Mouse (Mus musculus): ENCODE results near the gene P2ry14.

The P2ry14 gene

DNA sequence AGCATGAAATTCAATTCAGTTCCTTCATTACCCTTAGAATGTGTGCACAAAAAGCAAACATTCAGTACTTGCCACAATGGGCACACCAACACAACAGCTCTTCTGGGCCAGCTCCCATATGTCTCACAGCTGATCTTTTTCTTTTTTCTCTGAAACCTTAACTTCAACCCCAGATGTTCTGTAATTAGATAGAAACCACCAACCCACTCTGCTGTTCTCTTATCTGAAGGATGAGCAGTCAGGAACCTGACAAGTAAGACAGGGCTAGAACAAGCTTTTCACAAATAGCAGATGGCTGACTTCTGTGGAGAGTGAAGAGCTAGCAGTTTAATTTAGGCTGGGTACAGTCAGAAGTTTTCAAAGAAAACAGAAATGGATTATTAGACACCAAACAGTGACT is 3.8 kb downstream of the P2ry14 start:
- in situ Hi-C loops (cut with MboI, MseI) = loop anchor here in 1 of 2 experiments (10.0 kb wide), 1 partner anchor 1125 kb away; no protein-coding TSS in a partner anchor

DNA sequence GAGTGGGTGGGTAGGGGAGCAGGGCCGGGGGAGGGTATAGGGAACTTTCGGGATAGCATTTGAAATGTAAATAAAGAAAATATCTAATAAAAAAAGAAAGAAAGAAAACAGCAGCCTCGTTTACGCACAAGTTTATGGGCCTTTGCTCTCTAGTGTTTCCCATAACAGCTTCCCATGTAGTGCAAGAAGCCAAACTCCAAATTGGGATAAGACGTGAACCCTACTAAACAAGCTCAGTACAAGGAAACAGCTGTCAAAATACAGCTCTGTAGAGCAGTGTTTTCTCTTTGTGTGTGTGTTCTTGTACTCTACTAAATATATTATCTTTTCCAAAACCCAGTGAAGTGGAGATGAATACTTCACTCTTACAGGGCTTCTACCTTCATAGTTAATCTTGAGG is 8.2 kb downstream of the P2ry14 start:
- in situ Hi-C loops (cut with MboI, MseI) = loop anchor here in 1 of 2 experiments (10.0 kb wide), 1 partner anchor 1130 kb away; no protein-coding TSS in a partner anchor

DNA sequence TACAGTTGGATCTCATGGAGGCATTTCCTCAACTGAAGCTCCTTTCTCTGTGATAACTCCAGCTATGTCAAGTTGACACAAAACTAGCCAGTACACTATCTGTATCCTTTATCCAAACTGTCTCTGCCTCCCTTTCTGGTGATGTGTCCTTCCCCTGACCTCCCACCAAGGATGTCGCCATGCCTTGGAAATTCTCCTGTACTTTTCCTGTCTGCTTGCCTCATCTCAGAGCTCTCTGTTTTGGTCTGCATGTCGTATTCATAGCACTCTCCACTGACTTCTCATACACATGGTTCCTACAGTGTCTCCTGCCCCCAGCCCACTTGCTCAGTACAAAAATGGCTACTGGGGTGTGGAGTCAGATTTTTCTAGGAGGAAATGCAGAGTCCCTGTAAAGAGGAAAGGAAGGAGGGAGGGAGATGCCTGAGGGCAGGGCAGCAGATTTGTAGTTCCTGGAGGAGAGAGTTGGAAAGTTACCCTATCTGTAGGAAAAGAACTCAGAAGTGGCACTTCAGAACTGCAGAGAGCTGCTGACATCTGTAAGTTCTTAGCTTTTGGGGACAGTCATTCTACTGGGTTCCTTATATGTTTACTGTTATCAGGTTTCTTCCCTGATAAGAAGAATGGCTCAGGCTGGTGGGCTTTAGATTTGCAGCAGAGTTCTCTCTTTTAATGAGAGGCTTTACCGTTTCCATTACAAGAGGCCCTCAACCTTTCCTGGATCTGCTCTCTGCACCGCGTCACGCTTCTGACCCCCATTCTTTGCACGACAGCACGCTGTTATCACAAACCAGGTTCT is 11.7 kb downstream of the P2ry14 start:
- in situ Hi-C loops (cut with MboI, MseI) = loop anchor here in 1 of 2 experiments (10.0 kb wide), 1 partner anchor 1133 kb away; no protein-coding TSS in a partner anchor

DNA sequence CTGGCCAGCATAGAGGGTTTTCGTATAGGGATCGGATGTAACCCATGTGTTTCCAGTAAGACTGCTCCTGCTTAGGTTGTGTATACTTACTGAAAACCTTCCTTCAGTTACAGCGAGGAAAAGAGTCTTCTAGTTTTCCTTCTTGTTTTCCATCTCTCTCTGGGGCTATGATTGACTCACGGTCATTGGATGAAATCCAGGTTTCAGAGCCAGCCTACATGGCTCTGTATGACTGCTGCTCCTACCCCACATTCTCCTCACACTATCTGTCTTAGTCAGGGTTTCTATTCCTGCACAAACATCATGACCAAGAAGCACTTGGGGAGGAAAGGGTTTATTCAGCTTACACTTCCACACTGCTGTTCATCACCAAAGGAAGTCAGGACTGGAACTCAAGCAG is 12.5 kb downstream of the P2ry14 start:
- in situ Hi-C loops (cut with MboI, MseI) = loop anchor here in 1 of 2 experiments (10.0 kb wide), 1 partner anchor 1134 kb away; no protein-coding TSS in a partner anchor

DNA sequence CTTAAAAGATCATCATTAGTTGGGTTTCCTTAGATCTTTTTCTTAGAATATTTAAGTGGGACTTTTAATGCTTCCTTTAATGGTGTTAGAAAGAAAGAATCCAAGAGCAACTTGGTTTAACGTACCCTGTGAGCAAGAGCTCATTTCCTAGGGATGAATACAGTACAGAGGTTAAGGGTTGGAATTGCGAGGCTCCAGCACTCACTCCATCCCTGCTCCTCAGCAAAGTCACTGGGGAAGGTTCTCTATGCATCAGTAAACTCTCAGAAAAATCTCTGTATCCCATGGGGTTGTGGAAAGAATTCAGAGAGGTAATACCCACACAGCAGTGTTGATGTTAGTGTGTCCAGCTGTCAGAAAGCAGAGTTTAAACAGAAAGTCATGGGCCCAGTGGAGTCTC is 13.3 kb downstream of the P2ry14 start:
- in situ Hi-C loops (cut with MboI, MseI) = loop anchor here in 1 of 2 experiments (10.0 kb wide), 1 partner anchor 1135 kb away; no protein-coding TSS in a partner anchor

DNA sequence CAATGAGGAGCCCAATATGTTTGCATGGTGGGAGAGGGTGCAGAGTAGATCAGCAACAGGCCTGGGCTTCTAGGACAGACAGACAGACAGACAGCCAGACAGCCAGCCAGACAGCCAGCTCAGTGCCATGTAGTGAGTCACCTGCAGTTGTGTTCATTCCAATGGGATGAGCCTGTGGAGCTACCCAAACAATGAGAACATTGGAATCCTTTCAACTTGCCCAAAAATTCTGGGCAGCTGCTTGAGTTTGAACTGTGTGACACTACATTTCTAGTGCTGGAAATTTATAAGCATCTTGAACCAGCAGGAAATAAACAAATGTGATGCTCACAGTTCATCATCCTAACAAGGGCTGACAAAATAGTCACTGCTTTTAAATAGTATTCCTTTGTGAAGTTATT is 13.8 kb downstream of the P2ry14 start:
- in situ Hi-C loops (cut with MboI, MseI) = loop anchor here in 1 of 2 experiments (10.0 kb wide), 1 partner anchor 1135 kb away; no protein-coding TSS in a partner anchor

DNA sequence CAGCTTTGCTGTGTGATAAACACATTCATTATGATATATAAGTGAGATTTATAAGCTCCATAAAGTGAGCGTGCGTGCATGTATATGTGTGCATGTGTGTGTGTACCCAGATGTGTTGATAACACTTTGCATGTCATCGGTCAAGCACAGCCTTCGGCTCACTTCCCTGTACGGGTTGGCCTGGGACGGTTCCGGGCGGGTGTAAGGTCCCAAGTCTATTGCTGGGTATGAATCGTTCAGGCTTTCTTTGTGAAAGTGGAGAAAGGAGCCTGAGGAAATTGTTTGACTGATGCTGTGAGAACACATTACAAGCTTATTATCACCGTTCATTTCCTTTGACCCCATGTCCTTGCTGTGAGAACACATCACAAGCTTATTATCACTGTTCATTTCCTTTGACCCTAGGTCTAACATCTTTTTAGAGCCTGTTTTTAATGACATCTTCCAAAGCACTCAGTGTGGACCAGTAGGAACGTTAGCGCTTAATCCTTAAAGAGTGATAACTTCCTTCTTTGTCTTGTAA is 14.4 kb downstream of the P2ry14 start:
- in situ Hi-C loops (cut with MboI, MseI) = no loop called here

DNA sequence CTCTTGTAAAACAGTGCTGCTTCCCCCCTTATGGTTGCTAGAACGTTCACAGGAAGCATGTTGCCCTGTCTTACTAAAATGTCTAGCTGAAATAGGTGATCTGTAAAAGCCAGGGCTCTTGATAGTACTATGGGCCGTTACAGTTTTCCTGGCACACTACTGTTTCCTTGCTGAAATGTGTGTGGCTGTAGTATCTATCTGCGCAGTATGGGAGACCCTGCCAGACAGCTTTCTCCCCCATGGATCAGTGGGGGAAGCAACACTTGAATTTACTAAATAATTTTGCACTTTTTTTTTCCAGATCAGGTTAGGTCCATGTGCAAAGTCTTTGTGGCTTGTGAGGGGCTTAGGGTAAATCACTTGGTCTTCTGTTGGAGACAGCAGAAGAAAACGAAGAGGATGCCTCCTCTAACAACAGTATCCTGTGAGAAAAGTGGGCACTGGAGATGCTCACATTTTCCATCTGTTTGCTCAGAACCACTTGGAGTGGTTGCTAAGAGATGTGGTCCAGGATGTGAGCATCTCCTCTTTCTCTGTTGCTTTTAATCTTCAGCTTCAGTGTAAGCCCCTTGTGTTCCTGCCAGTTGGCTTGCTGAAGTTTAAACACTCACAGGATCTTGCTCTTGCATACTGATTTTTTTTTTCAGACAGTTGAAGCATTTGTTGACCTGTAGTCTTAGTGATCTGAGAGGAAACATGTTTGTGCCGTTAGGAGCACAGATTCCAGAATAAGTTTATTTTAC is 17.3 kb downstream of the P2ry14 start:
- in situ Hi-C loops (cut with MboI, MseI) = no loop called here

DNA sequence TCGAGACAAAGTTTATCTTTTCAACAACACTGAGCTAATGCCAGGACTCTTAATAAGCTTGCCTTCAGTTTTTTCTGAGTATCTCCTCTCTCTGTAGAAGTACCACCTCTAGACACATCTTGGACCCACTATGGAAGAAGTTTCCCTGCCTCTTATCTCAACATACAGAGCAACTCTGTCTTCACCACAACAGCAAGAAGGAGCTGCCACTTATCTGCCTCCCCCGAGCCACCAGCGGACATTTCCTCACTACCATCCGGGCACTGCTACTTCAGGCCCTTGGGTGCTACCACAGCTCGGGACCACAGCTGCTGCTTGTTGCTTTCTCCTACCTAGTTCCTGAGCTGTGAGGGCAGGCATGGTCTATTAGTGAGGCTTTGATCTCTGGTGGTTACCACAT is 20.2 kb downstream of the P2ry14 start:
- in situ Hi-C loops (cut with MboI, MseI) = no loop called here

DNA sequence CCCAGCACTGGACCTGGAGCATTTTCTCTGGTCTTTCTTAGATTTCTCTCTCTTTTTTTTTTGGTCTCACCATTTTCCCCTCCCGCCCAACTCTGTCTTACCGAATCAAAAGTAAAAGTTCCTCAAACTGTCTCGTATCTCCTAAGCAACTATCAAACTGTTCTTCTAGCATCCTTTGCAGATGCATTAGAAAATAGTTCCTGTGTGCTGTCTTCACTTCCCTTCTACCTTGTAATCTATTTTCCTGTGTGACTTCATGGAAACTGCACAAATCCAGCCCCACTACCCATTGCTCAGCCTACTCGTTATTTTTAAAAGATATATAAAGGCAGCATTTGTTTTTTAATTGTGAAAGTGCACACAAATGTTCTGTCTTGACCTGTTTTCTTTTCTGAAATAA is 21.5 kb downstream of the P2ry14 start:
- in situ Hi-C loops (cut with MboI, MseI) = no loop called here

DNA sequence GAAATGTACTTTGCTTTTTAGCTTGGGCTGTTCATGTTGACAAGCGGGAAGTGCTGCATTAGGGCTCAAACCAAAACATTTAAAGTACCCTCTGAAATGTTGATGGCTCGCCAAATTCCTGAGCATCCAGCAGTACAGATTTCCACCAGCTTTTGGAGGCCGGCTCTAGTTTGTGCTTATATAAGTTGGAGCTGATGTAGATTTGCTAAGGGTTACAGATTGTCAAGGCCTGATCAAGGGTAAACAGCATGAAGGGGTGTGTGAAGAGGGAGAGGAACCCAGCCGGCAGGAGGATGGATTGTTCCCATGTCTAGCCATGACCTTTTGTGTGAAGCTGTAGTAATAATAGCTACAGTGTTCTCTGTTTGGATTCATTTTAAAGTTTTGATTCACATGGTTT is 22.3 kb downstream of the P2ry14 start:
- in situ Hi-C loops (cut with MboI, MseI) = no loop called here

DNA sequence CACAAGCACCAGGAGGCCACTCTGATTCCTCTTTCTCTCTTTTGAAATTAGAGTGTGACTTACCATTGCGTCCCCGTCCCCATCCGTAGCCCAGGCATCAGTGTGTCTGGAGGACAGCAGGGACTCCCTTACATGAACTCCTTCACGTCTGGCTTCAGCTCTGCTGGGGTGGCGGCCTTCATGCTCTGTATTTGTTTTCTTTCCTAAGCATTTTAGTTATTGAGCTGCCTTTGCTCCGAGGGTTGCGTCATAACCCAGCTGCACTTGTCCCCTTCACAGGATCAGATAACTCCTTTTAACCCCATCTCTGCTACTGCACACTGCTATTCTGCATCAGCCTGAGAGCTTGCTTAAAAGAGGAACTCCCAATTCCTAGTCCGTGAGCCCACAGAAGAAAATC is 23.0 kb downstream of the P2ry14 start:
- in situ Hi-C loops (cut with MboI, MseI) = no loop called here

DNA sequence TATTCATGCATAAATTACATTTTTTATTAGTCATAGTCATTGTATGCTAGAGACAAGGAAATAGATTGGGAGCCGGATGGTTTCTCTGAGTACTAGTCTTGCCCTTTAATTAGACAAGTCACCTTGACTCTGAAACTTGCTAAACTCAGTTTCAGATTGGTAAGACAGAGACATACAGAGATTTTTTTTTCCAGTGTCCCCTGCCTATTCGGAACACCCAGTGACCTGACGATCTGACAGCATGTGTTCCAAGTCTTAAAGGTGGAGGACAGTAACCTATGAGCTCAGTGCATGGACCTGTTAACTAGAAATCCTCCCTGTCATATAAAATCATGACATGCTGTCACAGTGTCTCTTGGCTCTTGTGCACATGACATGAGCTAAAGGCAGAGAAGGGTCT is 23.9 kb downstream of the P2ry14 start:
- in situ Hi-C loops (cut with MboI, MseI) = no loop called here

DNA sequence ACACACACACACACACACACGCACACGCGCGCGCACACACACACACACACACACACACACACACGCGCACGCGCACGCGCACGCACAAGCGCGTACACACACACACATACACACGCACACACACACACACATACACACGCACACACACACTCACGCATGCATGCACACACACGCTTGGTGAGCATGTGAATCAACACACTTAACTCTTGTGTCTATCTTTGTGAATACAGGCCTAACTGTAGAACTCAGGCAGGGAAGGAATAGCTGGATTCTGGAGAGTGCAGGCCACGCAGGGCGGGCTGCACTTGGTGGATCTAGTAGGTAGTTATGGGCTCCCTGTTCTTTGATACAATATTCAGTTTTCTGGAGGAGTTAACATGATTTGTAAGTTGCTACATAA is 24.7 kb downstream of the P2ry14 start:
- in situ Hi-C loops (cut with MboI, MseI) = no loop called here

DNA sequence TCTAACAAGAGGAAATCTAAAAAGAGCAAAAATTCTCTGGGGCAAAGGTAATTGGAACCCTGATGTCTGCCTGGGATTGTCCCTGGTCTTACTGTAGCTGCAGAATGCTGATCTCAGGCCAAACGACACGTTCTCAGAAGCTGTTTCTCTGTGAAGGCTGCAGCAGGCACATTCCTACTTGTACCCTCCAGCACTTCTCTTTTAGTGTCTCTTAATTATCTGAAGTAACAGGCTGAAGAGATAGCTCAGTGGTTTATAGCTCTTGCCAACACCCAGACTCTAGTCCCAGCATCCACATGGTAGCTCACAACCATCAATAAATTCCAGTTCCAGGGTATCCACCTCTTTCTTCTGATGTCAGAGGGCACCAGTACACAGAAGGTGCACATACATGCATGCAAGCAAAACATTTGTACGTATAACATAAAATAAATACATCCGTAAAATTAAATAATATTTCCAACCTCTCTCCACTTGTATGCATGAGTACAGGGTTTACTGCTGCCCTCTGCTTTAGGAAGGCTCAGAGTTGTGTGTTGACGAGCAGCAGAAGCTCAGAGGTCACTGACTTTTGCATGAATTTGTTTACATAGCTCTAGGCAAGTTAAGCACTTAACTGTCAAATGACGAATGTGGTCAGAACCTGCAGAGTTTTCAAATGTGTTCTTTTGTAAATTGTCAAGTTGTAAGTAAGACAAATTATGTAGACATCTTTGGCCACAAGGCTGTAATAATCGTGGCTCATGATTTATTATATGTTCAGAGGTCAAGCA is 27.4 kb downstream of the P2ry14 start:
- in situ Hi-C loops (cut with MboI, MseI) = no loop called here

DNA sequence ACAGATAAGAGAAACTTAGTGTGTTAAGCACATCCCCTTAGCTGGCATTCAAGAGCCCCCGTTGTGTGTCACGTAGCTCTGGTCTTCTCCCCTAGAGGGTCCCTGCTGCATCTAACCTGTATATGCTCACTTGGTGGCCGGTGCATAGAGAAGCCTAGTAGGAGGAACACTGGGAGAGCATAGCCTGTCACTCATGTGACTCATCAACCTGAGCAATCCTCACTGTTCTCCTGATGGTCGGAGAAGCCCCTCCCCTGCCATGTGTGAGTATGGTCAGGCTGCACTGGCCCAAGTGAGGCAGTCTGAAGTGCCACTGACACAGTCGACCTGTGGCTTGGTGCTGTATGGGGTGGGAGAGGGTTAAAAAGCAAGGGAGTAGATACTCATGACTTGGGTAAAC is 28.4 kb downstream of the P2ry14 start:
- in situ Hi-C loops (cut with MboI, MseI) = no loop called here

DNA sequence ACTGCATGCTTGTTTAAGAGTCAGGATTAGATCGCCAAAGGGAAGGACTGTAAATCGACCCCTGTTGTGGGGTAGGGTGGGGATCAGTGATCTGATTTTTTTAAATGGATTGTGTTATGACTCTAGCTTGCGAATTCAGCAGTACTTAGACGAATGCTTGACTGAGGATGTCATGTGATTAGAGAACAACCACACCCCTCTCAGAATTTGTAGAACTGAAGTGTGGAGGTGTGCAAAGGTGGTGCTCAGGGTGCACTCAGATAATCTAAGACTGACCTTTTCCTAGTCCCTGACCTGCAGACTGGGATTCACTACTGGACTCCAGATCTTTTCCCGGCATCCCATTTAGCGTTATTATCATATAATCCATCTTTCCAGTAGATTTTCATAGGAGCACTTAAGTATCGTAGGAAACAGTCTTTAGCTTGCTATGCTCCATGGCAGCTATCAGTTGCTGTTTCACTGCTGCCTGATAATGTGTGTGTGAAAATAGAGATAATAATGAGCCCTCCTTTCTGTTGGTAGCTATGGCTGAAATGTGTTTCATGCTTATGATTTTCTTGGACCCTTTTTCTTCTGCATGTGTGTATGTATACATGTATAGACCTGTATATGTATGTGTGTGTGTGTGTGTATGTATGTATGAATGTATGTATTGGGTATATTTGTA is 31.5 kb downstream of the P2ry14 start:
- in situ Hi-C loops (cut with MboI, MseI) = loop anchor here (5.0 to 25.0 kb wide), 3 partner anchors 50 to 1490 kb away; no protein-coding TSS in a partner anchor

DNA sequence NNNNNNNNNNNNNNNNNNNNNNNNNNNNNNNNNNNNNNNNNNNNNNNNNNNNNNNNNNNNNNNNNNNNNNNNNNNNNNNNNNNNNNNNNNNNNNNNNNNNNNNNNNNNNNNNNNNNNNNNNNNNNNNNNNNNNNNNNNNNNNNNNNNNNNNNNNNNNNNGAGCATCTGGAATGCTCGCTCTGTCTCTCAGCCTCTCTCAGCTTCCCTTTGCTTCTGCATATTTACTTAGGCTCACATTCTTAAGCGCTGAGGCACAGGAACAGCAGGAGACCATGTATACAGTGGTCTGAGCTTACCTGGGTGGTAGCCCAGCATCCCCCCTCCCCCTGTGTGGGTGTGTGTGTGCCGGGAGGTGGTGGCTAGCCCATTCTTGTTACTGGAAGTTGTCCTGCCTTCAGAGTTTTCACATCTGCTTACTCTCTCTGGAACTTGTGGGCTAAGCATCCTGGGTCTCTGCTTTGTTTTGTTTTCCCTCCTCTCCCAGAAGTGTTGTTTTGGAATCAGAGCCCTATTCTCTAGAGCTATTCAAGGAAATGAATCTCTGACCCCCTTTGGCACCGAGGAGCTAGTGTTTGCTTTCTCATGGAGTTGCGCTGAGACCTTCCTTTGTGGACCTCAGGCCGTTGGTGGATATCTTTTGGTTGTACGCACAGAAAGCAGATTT is 32.2 kb downstream of the P2ry14 start:
- in situ Hi-C loops (cut with MboI, MseI) = loop anchor here (5.0 to 25.0 kb wide), 3 partner anchors 51 to 1491 kb away; no protein-coding TSS in a partner anchor

DNA sequence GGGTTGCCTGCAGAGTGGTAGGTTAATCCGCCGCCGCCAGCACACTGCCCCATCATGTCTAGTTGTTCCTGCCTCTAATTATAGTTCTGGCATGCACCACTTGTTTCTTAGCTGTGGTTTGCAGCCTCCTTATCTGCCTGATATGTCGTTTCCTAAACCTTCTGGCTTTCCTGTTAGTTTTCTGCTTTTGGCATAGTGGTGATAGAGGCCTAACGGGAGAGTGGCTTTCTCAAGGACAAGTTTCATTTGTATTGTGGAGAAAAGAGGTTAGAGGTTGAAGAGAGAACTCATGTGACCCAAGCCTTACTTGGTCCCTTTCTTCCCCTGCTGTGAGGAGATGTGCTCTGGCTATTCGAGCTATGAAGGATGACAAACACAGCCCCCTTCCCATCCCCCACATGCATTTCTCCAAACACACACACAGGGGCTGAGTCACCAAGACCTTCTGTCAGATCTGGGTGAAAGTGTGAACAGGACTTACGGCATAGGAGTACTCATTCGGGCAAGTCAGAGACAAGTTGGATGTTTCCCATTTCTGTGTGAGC is 39.4 kb downstream of the P2ry14 start:
- in situ Hi-C loops (cut with MboI, MseI) = loop anchor here in 1 of 2 experiments (25.0 kb wide), 2 partner anchors 1298 to 1498 kb away; no protein-coding TSS in a partner anchor

DNA sequence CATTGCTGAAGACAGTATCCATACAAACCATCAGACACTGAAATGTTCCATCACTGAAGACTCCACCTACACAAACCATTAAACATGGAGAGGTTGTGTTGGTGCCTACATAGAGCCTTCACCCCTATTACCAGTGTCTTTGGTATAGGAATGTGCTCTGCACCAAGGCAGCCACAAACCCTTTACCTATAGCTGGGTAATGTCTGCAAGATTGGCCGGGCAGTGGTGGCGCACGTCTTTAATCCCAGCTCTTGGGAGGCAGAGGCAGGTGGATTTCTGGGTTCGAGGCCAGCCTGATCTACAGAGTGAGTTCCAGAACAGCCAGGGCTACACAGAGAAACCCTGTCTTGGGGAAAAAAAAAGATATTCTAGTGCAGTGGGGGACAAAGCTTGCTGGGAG is 40.1 kb downstream of the P2ry14 start:
- in situ Hi-C loops (cut with MboI, MseI) = loop anchor here in 1 of 2 experiments (25.0 kb wide), 2 partner anchors 1299 to 1499 kb away; no protein-coding TSS in a partner anchor

Data from T-helper 17 cell (primary cell).